Mouse (Mus musculus) limb, embryonic 10.5 days (tissue): ENCODE data around the gene Gab1. TPM values are rescaled to one million over a fixed set of nuclear protein-coding genes. Genes with fewer than 3 reads are reported as not detected.

ENCODE experiments used
- DNase-seq: peaks from one replicate; pipeline ENCODE4 v3.0.0-alpha.2; 2017; ENCODE audit warnings: low spot score
- H3K27ac ChIP-seq: fragments of 300-500 bp; sonication (generic); 2 replicates; pipeline ENCODE4 v1.5.1; 2016; ENCODE audit warnings: mild to moderate bottlenecking
- H3K27me3 ChIP-seq: fragments of 300-500 bp; sonication (generic); 2 replicates; pipeline ENCODE4 v1.6.1; 2016; ENCODE audit warnings: low read depth, mild to moderate bottlenecking; ENCODE audit not compliant: poor library complexity, severe bottlenecking
- H3K36me3 ChIP-seq: fragments of 300-500 bp; sonication (generic); 2 replicates; pipeline ENCODE4 v1.6.1; 2016; ENCODE audit warnings: mild to moderate bottlenecking, moderate library complexity
- H3K4me1 ChIP-seq: fragments of 300-500 bp; sonication (generic); 2 replicates; pipeline ENCODE4 v1.6.1; 2016
- H3K4me3 ChIP-seq: fragments of 300-500 bp; sonication (generic); 2 replicates; pipeline ENCODE4 v1.5.1; 2016; ENCODE audit warnings: mild to moderate bottlenecking, moderate library complexity
- H3K9me3 ChIP-seq: fragments of 300-500 bp; sonication (generic); replicated peaks from 2 replicates; pipeline ENCODE4 v1.6.1; 2016; ENCODE audit warnings: mild to moderate bottlenecking
- WGBS: fragments of 180-500 bp; shearing (Covaris S2); methylation state at CpG from one replicate; pipeline ENCODE4 v1.1.7; 2016; 5-methylcytosine and 5-hydroxymethylcytosine counted together
- polyA plus RNA-seq: library from polyadenylated mRNA; unstranded; fragments of >200 nt; fragmentation: Nextera tagmentation; extraction: Ambion mirVana; gene quantifications from 2 replicates; pipeline ENCODE4 v1.2.1, GENCODE M21; 2016

Gab1 gene
- polyA plus RNA-seq, 1 experiment from 2014 or later: 14.2 TPM

DNA sequence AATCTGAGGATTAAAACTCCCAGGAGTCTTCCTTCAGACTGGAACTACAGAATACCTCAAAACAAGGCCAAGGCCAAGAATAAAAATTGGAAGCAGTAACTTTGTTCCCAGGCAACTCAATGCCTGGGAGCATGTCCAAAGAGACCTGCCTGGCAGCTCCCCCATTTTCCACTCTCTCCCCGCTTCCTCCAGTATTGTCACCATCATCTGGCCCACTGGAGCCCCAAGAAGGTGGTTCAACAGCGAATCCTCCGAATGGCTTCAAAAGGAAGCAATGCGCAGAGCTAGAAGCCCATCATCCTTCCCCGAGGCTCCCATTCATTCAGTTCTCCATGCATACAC is 142.3 kb downstream of the Gab1 start:
- Histone ChIP-seq H3K4me1 (peaks cover 8% of the 10 kb centered on the region), H3K9me3 (no peaks in the 10 kb centered on the region), H3K4me3 (peak overlapping the region; percentile 93), H3K27me3 (no peaks in the 10 kb centered on the region), H3K36me3 (peaks cover 33% of the 10 kb centered on the region), H3K27ac (peak overlapping the region; percentile 97)
- WGBS: under 1% methylated on average over 5 of the region's 5 CpGs
- DNase-seq: no peak

DNA sequence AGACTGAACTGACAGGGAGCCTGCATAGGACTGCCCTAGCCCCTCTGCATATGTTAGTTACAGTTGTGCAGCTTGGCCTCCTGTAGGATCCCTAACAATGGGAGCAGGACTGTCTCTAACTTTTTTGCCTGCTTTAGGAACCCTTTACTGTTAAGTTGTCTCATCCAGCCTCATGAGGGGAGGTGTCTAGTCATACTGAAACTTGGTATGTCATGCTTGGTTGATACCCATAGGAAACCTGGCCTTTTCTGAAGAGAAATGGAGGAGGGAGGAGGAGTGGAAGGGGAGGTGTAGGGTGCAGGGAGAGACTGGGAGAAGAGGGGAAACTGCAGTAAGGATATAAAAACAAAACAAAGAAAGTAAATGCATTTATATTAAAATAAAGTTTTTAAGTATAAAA is 148.0 kb downstream of the Gab1 start:
- no peak for DNase-seq
- Histone ChIP-seq H3K36me3 (peaks cover 90% of the 10 kb centered on the region), H3K4me1 (peaks cover 1% of the 10 kb centered on the region), H3K27ac (no peak overlapping the region), H3K27me3 (no peaks in the 10 kb centered on the region), H3K4me3 (no peak overlapping the region), H3K9me3 (no peaks in the 10 kb centered on the region)

DNA sequence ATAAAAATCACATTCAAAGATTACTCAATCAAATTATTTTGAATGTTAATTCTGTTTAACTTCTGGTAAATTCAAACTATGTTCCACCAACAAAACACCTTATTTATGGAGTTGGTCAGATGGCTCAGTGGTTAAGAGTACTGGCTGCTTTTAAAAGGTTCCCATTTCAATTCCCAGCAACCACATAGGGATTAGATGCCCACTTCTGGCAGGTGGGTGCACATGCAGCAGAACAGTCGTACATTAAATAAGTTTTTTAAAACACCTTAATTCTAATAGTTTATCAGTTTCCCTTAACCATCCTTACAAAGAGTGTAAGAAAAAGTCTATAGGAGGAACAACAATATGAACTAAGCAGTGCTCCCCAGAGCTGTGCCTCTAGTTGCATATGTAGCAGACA is 165.9 kb downstream of the Gab1 start:
- no peak overlapping the region for H3K27ac ChIP-seq
- no peaks in the 10 kb centered on the region for H3K27me3 ChIP-seq
- WGBS: 98% methylated on average over 1 of the region's 1 CpGs
- H3K9me3 ChIP-seq: no peaks in the 10 kb centered on the region
- no peaks in the 10 kb centered on the region for H3K4me1 ChIP-seq
- no peak overlapping the region for H3K4me3 ChIP-seq
- peaks cover 99% of the 10 kb centered on the region for H3K36me3 ChIP-seq
- no peak for DNase-seq

Other genes with a start within 250 kb of the Gab1 start
- gene Smarca5, start 141.0 kb downstream of the Gab1 start, polyA plus RNA-seq: 98.8 and 110 TPM in 2 replicates
- 23.5 and 25.2 TPM in 2 replicates for gene Usp38, start 134.4 kb upstream of the Gab1 start, polyA plus RNA-seq